Mouse (Mus musculus) cerebellum, adult 11 months (tissue): ENCODE measurements around the gene Cln3.

Experiments used
- DNase-seq: peaks from one replicate; pipeline ENCODE4 v3.0.0; 2022

Cln3 gene

GRCm38 (mm10) chr7:126585717-126586116 lies at the start of gene Cln3:
TSS of gene Cln3 (minus strand) at chr7:126585817.
- no peak for DNase-seq

- DNase-seq, result no peak
Observed at GRCm38 (mm10) chr7:126635375-126635774, 49.8 kb upstream of the Cln3 start.

- no peak for DNase-seq
Observed at GRCm38 (mm10) chr7:126632478-126632877, 46.9 kb upstream of the Cln3 start.

GRCm38 (mm10) chr7:126630824-126631518 lies 45.4 kb upstream of the Cln3 start, which contains the start of gene Nupr1:
TSS of gene Nupr1 (minus strand) at chr7:126630861.
- DNase-seq, result no peak

- DNase-seq, result no peak
Observed at GRCm38 (mm10) chr7:126629915-126630314, 44.3 kb upstream of the Cln3 start.

GRCm38 (mm10) chr7:126628111-126628510 lies 42.5 kb upstream of the Cln3 start:
- no peak for DNase-seq

- no peak for DNase-seq
Observed at GRCm38 (mm10) chr7:126625807-126626600, 40.4 kb upstream of the Cln3 start.

- DNase-seq, result no peak
Observed at GRCm38 (mm10) chr7:126625369-126625768, 39.8 kb upstream of the Cln3 start.

- DNase-seq, result no peak
Observed at GRCm38 (mm10) chr7:126624774-126625173, 39.2 kb upstream of the Cln3 start.

GRCm38 (mm10) chr7:126623381-126623780 lies 37.8 kb upstream of the Cln3 start:
- no peak for DNase-seq

GRCm38 (mm10) chr7:126621452-126622359 lies 36.1 kb upstream of the Cln3 start:
- no peak for DNase-seq

GRCm38 (mm10) chr7:126619559-126620275 lies 34.1 kb upstream of the Cln3 start:
- DNase-seq, result no peak

GRCm38 (mm10) chr7:126616707-126617106 lies 31.1 kb upstream of the Cln3 start:
- no peak for DNase-seq

- no peak for DNase-seq
Observed at GRCm38 (mm10) chr7:126612736-126613135, 27.1 kb upstream of the Cln3 start.

GRCm38 (mm10) chr7:126607796-126608195 lies 22.2 kb upstream of the Cln3 start:
- DNase-seq, result no peak

- DNase-seq, result no peak
Observed at GRCm38 (mm10) chr7:126607064-126607463, 21.4 kb upstream of the Cln3 start.

GRCm38 (mm10) chr7:126606611-126607010 lies 21.0 kb upstream of the Cln3 start:
- DNase-seq, result no peak

GRCm38 (mm10) chr7:126602650-126603049 lies 17.0 kb upstream of the Cln3 start:
- DNase-seq, result no peak

GRCm38 (mm10) chr7:126601896-126602295 lies 16.3 kb upstream of the Cln3 start:
- no peak for DNase-seq

- no peak for DNase-seq
Observed at GRCm38 (mm10) chr7:126598919-126599318, 13.3 kb upstream of the Cln3 start.

GRCm38 (mm10) chr7:126596414-126596813 lies 10.8 kb upstream of the Cln3 start:
- DNase-seq, result no peak

- DNase-seq, result no peak
Observed at GRCm38 (mm10) chr7:126595890-126596289, 10.3 kb upstream of the Cln3 start.
